Mouse (Mus musculus) kidney, embryonic 15.5 days (tissue): ENCODE data around the gene Inka1. TPM values are rescaled to one million over a fixed set of nuclear protein-coding genes. Genes with fewer than 3 reads are reported as not detected.

Source experiments
- ATAC-seq: fragments of 200-750 bp; cut with Nextera tagmentation; replicated peaks from 2 replicates; pipeline ENCODE4 v1.8.0; 2017; ENCODE audit warnings: moderate TSS enrichment; ENCODE audit not compliant: low FRiP score
- H3K27ac ChIP-seq: fragments of 300-500 bp; sonication (generic); 2 replicates; pipeline ENCODE4 v1.5.1; 2015; ENCODE audit warnings: mild to moderate bottlenecking, inconsistent platforms
- H3K27me3 ChIP-seq: fragments of 300-500 bp; sonication (generic); 2 replicates; pipeline ENCODE4 v1.6.1; 2015; ENCODE audit warnings: inconsistent platforms
- H3K36me3 ChIP-seq: fragments of 300-500 bp; sonication (generic); 2 replicates; pipeline ENCODE4 v1.6.1; 2015; ENCODE audit warnings: inconsistent platforms
- H3K4me1 ChIP-seq: fragments of 300-500 bp; sonication (generic); 2 replicates; pipeline ENCODE4 v1.6.1; 2015; ENCODE audit warnings: inconsistent platforms
- H3K4me2 ChIP-seq: fragments of 300-500 bp; sonication (generic); 2 replicates; pipeline ENCODE4 v1.6.1; 2015; ENCODE audit warnings: moderate library complexity, mild to moderate bottlenecking, inconsistent platforms
- H3K4me3 ChIP-seq: fragments of 300-500 bp; sonication (generic); replicated peaks from 2 replicates; pipeline ENCODE4 v1.5.1; 2015; ENCODE audit warnings: mild to moderate bottlenecking, inconsistent platforms
- H3K9ac ChIP-seq: fragments of 300-500 bp; sonication (generic); 2 replicates; pipeline ENCODE4 v1.6.1; 2015; ENCODE audit warnings: mild to moderate bottlenecking, inconsistent platforms
- H3K9me3 ChIP-seq: fragments of 300-500 bp; sonication (generic); replicated peaks from 2 replicates; pipeline ENCODE4 v1.6.1; 2016; ENCODE audit warnings: inconsistent platforms
- WGBS: fragments of 180-500 bp; shearing (Covaris S2); methylation state at CpG from one replicate; pipeline ENCODE4 v1.1.7; 2015; ENCODE audit warnings: mixed read lengths; 5-methylcytosine and 5-hydroxymethylcytosine counted together
- polyA plus RNA-seq: library from polyadenylated mRNA; unstranded; fragments of >200 nt; fragmentation: Nextera tagmentation; extraction: Ambion mirVana; gene quantifications from 2 replicates; pipeline ENCODE4 v1.2.1, GENCODE M21; 2015

Inka1 gene
- polyA plus RNA-seq, 1 experiment from 2014 or later = 70.4 TPM

- peak within 1 kb of the TSS; percentile 77 for H3K4me3 ChIP-seq
- H3K36me3 ChIP-seq = no peaks in the 10 kb centered on the region
- no peaks in the 10 kb centered on the region for H3K27me3 ChIP-seq
- WGBS = 10% methylated on average over 14 of the region's 14 CpGs
- H3K27ac ChIP-seq = peak within 1 kb of the TSS; percentile 100
- H3K9ac ChIP-seq = peak within 1 kb of the TSS; percentile 61
- H3K9me3 ChIP-seq = no peaks in the 10 kb centered on the region
- H3K4me1 ChIP-seq = peaks cover 61% of the 10 kb centered on the region
- ATAC-seq = peak; percentile 67
- peak within 1 kb of the TSS; percentile 82 for H3K4me2 ChIP-seq
Measured at GRCm38 (mm10) chr9:107982681-107983346, 2.9 kb downstream of the Inka1 start, which contains the start of gene Gm20661. Gene Gm20661 (plus strand): TSS chr9:107983058.

GRCm38 (mm10) chr9:107981684-107982605 lies 3.7 kb downstream of the Inka1 start:
- peak; percentile 44 for ATAC-seq
- Histone ChIP-seq H3K9me3 (no peaks in the 10 kb centered on the region), H3K4me1 (peaks cover 61% of the 10 kb centered on the region), H3K9ac (peak overlapping the region; percentile 61), H3K36me3 (no peaks in the 10 kb centered on the region), H3K27me3 (no peaks in the 10 kb centered on the region), H3K4me3 (peak overlapping the region; percentile 77), H3K4me2 (peak overlapping the region; percentile 82), H3K27ac (peak overlapping the region; percentile 100)
- 30% methylated on average over 7 of the region's 7 CpGs for WGBS

GRCm38 (mm10) chr9:107978815-107979214 lies 6.9 kb downstream of the Inka1 start:
- H3K4me1 ChIP-seq = peaks cover 47% of the 10 kb centered on the region
- no peak for ATAC-seq
- no peak overlapping the region for H3K4me2 ChIP-seq
- H3K9me3 ChIP-seq = no peaks in the 10 kb centered on the region
- no peak overlapping the region for H3K9ac ChIP-seq
- no peak overlapping the region for H3K27ac ChIP-seq
- no peak overlapping the region for H3K4me3 ChIP-seq
- no peaks in the 10 kb centered on the region for H3K27me3 ChIP-seq
- H3K36me3 ChIP-seq = no peaks in the 10 kb centered on the region
- WGBS = 90% methylated on average over 12 of the region's 12 CpGs

GRCm38 (mm10) chr9:107975399-107976386 lies 10.0 kb downstream of the Inka1 start, which contains the start of gene Uba7:
Gene Uba7 (plus strand): TSS chr9:107975505.
- Histone ChIP-seq H3K4me1 (peaks cover 15% of the 10 kb centered on the region), H3K9ac (peak within 1 kb of the TSS; percentile 3; the same call in 1 of the 2 replicates), H3K4me3 (no peak within 1 kb of the TSS; the same call in 1 of the 2 replicates)

GRCm38 (mm10) chr9:107974491-107975171 lies 11.0 kb downstream of the Inka1 start:
- WGBS = 78% methylated on average over 10 of the region's 10 CpGs
- Histone ChIP-seq H3K9me3 (no peaks in the 10 kb centered on the region), H3K4me1 (peaks cover 13% of the 10 kb centered on the region), H3K4me2 (no peak overlapping the region), H3K4me3 (no peak overlapping the region), H3K36me3 (peaks cover 26% of the 10 kb centered on the region), H3K9ac (no peak overlapping the region), H3K27me3 (no peaks in the 10 kb centered on the region), H3K27ac (peak overlapping the region; percentile 72)
- no peak for ATAC-seq

More at GRCm38 (mm10) chr9:107975399-107976386, 10.0 kb downstream of the Inka1 start, which contains the start of gene Uba7:
- H3K9me3 ChIP-seq = no peaks in the 10 kb centered on the region
- H3K36me3 ChIP-seq = peaks cover 17% of the 10 kb centered on the region
- H3K4me2 ChIP-seq = peak within 1 kb of the TSS; percentile 32
- peak within 1 kb of the TSS; percentile 72 for H3K27ac ChIP-seq
- no peaks in the 10 kb centered on the region for H3K27me3 ChIP-seq
- peak; percentile 69; the same call in 1 of the 2 replicates for ATAC-seq
- WGBS = 65% methylated on average over 12 of the region's 12 CpGs

- peaks cover 49% of the 10 kb centered on the region for H3K36me3 ChIP-seq
- H3K9me3 ChIP-seq = no peaks in the 10 kb centered on the region
- ATAC-seq = peak; percentile 60; the same call in 1 of the 2 replicates
- H3K4me1 ChIP-seq = peaks cover 13% of the 10 kb centered on the region
- H3K4me3 ChIP-seq = no peak overlapping the region
- H3K27ac ChIP-seq = no peak overlapping the region
- H3K9ac ChIP-seq = no peak overlapping the region
- H3K27me3 ChIP-seq = no peaks in the 10 kb centered on the region
- WGBS = 65% methylated on average over 8 of the region's 8 CpGs
- no peak overlapping the region for H3K4me2 ChIP-seq
Measured at GRCm38 (mm10) chr9:107971690-107972541, 13.8 kb downstream of the Inka1 start.

GRCm38 (mm10) chr9:107970311-107970710 lies 15.4 kb downstream of the Inka1 start:
- no peak for ATAC-seq
- 80% methylated on average over 5 of the region's 5 CpGs for WGBS
- Histone ChIP-seq H3K4me2 (no peak overlapping the region), H3K4me1 (peaks cover 7% of the 10 kb centered on the region), H3K4me3 (no peak overlapping the region), H3K9me3 (no peaks in the 10 kb centered on the region), H3K27ac (no peak overlapping the region), H3K9ac (no peak overlapping the region), H3K36me3 (peaks cover 54% of the 10 kb centered on the region), H3K27me3 (no peaks in the 10 kb centered on the region)

GRCm38 (mm10) chr9:107968531-107968930 lies 17.1 kb downstream of the Inka1 start:
- WGBS = 90% methylated on average over 7 of the region's 7 CpGs
- Histone ChIP-seq H3K4me1 (0 out of 2 replicates have a peak, but pooled peaks cover 5% of the 10 kb centered on the region), H3K9ac (no peak overlapping the region), H3K9me3 (no peaks in the 10 kb centered on the region), H3K27me3 (no peaks in the 10 kb centered on the region), H3K27ac (no peak overlapping the region), H3K4me3 (no peak overlapping the region), H3K36me3 (peaks cover 68% of the 10 kb centered on the region), H3K4me2 (no peak overlapping the region)
- no peak for ATAC-seq

- 76% methylated on average over 6 of the region's 6 CpGs for WGBS
- Histone ChIP-seq H3K36me3 (peaks cover 78% of the 10 kb centered on the region), H3K4me1 (0 out of 2 replicates have a peak, but pooled peaks cover 5% of the 10 kb centered on the region), H3K4me3 (no peak overlapping the region), H3K9me3 (no peaks in the 10 kb centered on the region), H3K27me3 (no peaks in the 10 kb centered on the region), H3K9ac (no peak overlapping the region), H3K27ac (no peak overlapping the region), H3K4me2 (no peak overlapping the region)
- no peak for ATAC-seq
Measured at GRCm38 (mm10) chr9:107967437-107967836, 18.2 kb downstream of the Inka1 start.

GRCm38 (mm10) chr9:107966676-107967075 lies 19.0 kb downstream of the Inka1 start:
- no peaks in the 10 kb centered on the region for H3K27me3 ChIP-seq
- WGBS = 88% methylated on average over 10 of the region's 10 CpGs
- 0 out of 2 replicates have a peak, but pooled peaks cover 5% of the 10 kb centered on the region for H3K4me1 ChIP-seq
- H3K9ac ChIP-seq = no peak overlapping the region
- no peaks in the 10 kb centered on the region for H3K9me3 ChIP-seq
- H3K36me3 ChIP-seq = peaks cover 79% of the 10 kb centered on the region
- H3K27ac ChIP-seq = no peak overlapping the region
- H3K4me2 ChIP-seq = no peak overlapping the region
- ATAC-seq = no peak
- no peak overlapping the region for H3K4me3 ChIP-seq
